Mouse (Mus musculus): Measurements from ENCODE around the gene Spag6.

DNA sequence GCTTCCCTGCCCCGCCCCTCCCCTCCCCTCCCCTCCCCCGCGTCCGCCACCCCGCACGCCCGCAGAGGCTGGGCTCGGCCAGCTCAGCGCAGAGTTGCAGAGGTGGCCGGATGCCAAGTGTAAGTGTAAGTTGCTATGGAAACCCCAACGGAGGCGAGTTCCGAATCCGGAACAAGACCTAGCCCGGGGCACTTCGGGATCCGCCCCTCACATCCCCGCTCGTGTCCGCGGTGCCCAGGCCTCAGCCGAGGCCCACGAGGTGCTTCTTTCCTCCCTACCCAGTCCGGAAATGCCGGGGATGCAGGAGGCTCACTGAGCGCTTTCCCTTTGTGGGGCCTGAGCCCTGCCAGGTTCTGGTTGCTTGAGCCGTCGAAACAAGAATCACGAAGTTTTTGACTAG lies 12.9 kb upstream of the Spag6 start:
- TF ChIP-seq CTCF (IDR thresholded peaks at IDR 0.05; ENCODE audit: control insufficient read depth, insufficient read depth, insufficient replicate concordance, low read depth, low read length) (no peak), POLR2A (IDR thresholded peaks at IDR 0.05; ENCODE audit: control insufficient read depth, low read depth, low read length) (peak; percentile 30; the same call in 1 of the 2 replicates)

Data from testis, adult 2 months (tissue).